Mouse (Mus musculus) MEL (cell line): ENCODE measurements around the gene Slc39a9. TPM values are rescaled to one million over a fixed set of nuclear protein-coding genes. Genes with fewer than 3 reads are reported as not detected.

Experiments used
- DNase-seq: peaks from one replicate; pipeline ENCODE4 v3.0.0; 2011; ENCODE audit warnings: low read depth, low spot score
- H3K27ac ChIP-seq: 2 replicates; pipeline ENCODE4 v1.5.1; 2012; ENCODE audit warnings: low read depth, mild to moderate bottlenecking, control low read depth, low read length, moderate library complexity; ENCODE audit not compliant: control insufficient read depth
- H3K27me3 ChIP-seq, 2 experiments: fragments of 150-350 bp in 1 of 2; sonication (generic) in 1 of 2; 2 replicates each; pipeline ENCODE4 v1.6.1; 2012; ENCODE audit warnings: low read length in 2 of 2, mild to moderate bottlenecking in 2 of 2, improper control_type of control experiment in 1 of 2, moderate library complexity in 1 of 2; ENCODE audit not compliant: insufficient read depth in 2 of 2, control insufficient read depth in 1 of 2
- H3K36me3 ChIP-seq, 2 experiments: 2 replicates each; pipeline ENCODE4 v1.6.1; 2012 to 2014; ENCODE audit warnings: low read length in 2 of 2, improper control_type of control experiment in 1 of 2, inconsistent platforms in 1 of 2, mild to moderate bottlenecking in 1 of 2; ENCODE audit not compliant: insufficient read depth in 2 of 2, control insufficient read depth in 1 of 2
- H3K4me1 ChIP-seq, 2 experiments: fragments of 150-350 bp in 1 of 2; sonication (generic) in 1 of 2; 2 replicates each; pipeline ENCODE4 v1.6.1; 2012; ENCODE audit warnings: low read length in 2 of 2, improper control_type of control experiment in 1 of 2, mild to moderate bottlenecking in 1 of 2; ENCODE audit not compliant: insufficient read depth in 2 of 2, control insufficient read depth in 1 of 2
- H3K4me3 ChIP-seq, 2 experiments: fragments of 150-350 bp in 1 of 2; sonication (generic) in 1 of 2; 2 replicates each; pipeline ENCODE4 v1.5.1; 2012; ENCODE audit warnings: low read depth in 2 of 2, low read length in 2 of 2, mild to moderate bottlenecking in 2 of 2, moderate library complexity in 2 of 2, control low read depth in 1 of 2, improper control_type of control experiment in 1 of 2; ENCODE audit not compliant: control insufficient read depth in 1 of 2, insufficient read depth in 1 of 2
- H3K79me2 ChIP-seq: 2 replicates; pipeline ENCODE4 v1.6.1; 2012; ENCODE audit warnings: mild to moderate bottlenecking, low read length, moderate library complexity; ENCODE audit not compliant: control insufficient read depth, poor library complexity, insufficient read depth
- H3K9ac ChIP-seq: 2 replicates; pipeline ENCODE4 v1.6.1; 2012; ENCODE audit warnings: low read depth, mild to moderate bottlenecking, control low read depth, low read length, moderate library complexity; ENCODE audit not compliant: control insufficient read depth, poor library complexity, severe bottlenecking
- H3K9me3 ChIP-seq: fragments of 150-350 bp; sonication (generic); replicated peaks from 2 replicates; pipeline ENCODE4 v1.6.1; 2012; ENCODE audit warnings: mild to moderate bottlenecking, low read length, improper control_type of control experiment, moderate library complexity; ENCODE audit not compliant: insufficient read depth
- BHLHE40 ChIP-seq: IDR thresholded peaks from 2 replicates; pipeline ENCODE4 v1.6.1; 2012; ENCODE audit warnings: low read depth, mild to moderate bottlenecking, inconsistent platforms, low read length, improper control_type of control experiment, borderline replicate concordance
- CTCF ChIP-seq, 3 experiments: IDR thresholded peaks in 2 of 3; conservative IDR thresholded peaks in 1 of 3; 2 replicates each; pipeline ENCODE4 v1.5.1; 2011 to 2012; ENCODE audit warnings: low read length in 3 of 3, low read depth in 2 of 3, mild to moderate bottlenecking in 2 of 3, improper control_type of control experiment in 1 of 3, inconsistent platforms in 1 of 3, mixed read lengths in 1 of 3, moderate library complexity in 1 of 3; ENCODE audit not compliant: control insufficient read depth in 1 of 3, insufficient read depth in 1 of 3, poor library complexity in 1 of 3, severe bottlenecking in 1 of 3
- E2F4 ChIP-seq: IDR thresholded peaks from 2 replicates; pipeline ENCODE4 v1.6.1; 2011; ENCODE audit warnings: low read depth, low read length, improper control_type of control experiment, borderline replicate concordance
- ELF1 ChIP-seq: IDR thresholded peaks from 2 replicates; pipeline ENCODE4 v1.6.1; 2014; ENCODE audit warnings: low read depth, mild to moderate bottlenecking, inconsistent platforms, low read length, improper control_type of control experiment, moderate library complexity
- EP300 ChIP-seq, 2 experiments: IDR thresholded peaks; 2 replicates each; pipeline ENCODE4 v1.6.1; 2011; ENCODE audit warnings: improper control_type of control experiment in 2 of 2, low read length in 2 of 2, low read depth in 1 of 2, mild to moderate bottlenecking in 1 of 2
- ETS1 ChIP-seq: IDR thresholded peaks from 2 replicates; pipeline ENCODE4 v1.6.1; 2012; ENCODE audit warnings: low read depth, mild to moderate bottlenecking, inconsistent platforms, low read length, improper control_type of control experiment, moderate library complexity
- JUND ChIP-seq: IDR thresholded peaks from 2 replicates; pipeline ENCODE4 v1.6.1; 2011; ENCODE audit warnings: low read depth, mild to moderate bottlenecking, improper control_type of control experiment, low read length
- KAT2A ChIP-seq: conservative IDR thresholded peaks from 2 replicates; pipeline ENCODE4 v1.6.1; 2012; ENCODE audit warnings: low read depth, low read length, improper control_type of control experiment, inconsistent platforms
- MAFK ChIP-seq: IDR thresholded peaks from 2 replicates; pipeline ENCODE4 v1.6.1; 2011; ENCODE audit warnings: low read depth, mild to moderate bottlenecking, low read length, improper control_type of control experiment, borderline replicate concordance
- MAX ChIP-seq: IDR thresholded peaks from 2 replicates; pipeline ENCODE4 v1.6.1; 2011; ENCODE audit warnings: low read length, improper control_type of control experiment
- MAZ ChIP-seq: IDR thresholded peaks from 2 replicates; pipeline ENCODE4 v1.6.1; 2012; ENCODE audit warnings: low read depth, mild to moderate bottlenecking, inconsistent platforms, low read length, improper control_type of control experiment
- MXI1 ChIP-seq: IDR thresholded peaks from 2 replicates; pipeline ENCODE4 v1.6.1; 2011; ENCODE audit warnings: mild to moderate bottlenecking, low read depth, low read length, improper control_type of control experiment
- MYC ChIP-seq: IDR thresholded peaks from 2 replicates; pipeline ENCODE4 v1.6.1; 2011; ENCODE audit warnings: low read depth, mild to moderate bottlenecking, low read length, improper control_type of control experiment, moderate library complexity
- NELFE ChIP-seq: IDR thresholded peaks from 2 replicates; pipeline ENCODE4 v1.6.1; 2011; ENCODE audit warnings: low read depth, low read length, improper control_type of control experiment
- POLR2AphosphoS2 ChIP-seq: IDR thresholded peaks from 2 replicates; pipeline ENCODE4 v1.6.1; 2011; ENCODE audit warnings: low read length, improper control_type of control experiment
- POLR2AphosphoS5 ChIP-seq: IDR thresholded peaks from 2 replicates; pipeline ENCODE4 v1.6.1; 2012; ENCODE audit warnings: low read depth, borderline replicate concordance, mild to moderate bottlenecking, inconsistent platforms, low read length, moderate library complexity, mixed read lengths
- USF1 ChIP-seq: IDR thresholded peaks from 2 replicates; pipeline ENCODE4 v1.6.1; 2014; ENCODE audit warnings: low read depth, mild to moderate bottlenecking, inconsistent platforms, low read length, improper control_type of control experiment, moderate library complexity
- USF2 ChIP-seq, 2 experiments: IDR thresholded peaks; 2 replicates each; pipeline ENCODE4 v1.6.1; 2011 to 2012; ENCODE audit warnings: improper control_type of control experiment in 2 of 2, low read length in 2 of 2, borderline replicate concordance in 1 of 2, inconsistent platforms in 1 of 2, low read depth in 1 of 2, mild to moderate bottlenecking in 1 of 2; ENCODE audit not compliant: insufficient read depth in 1 of 2
- ZKSCAN1 ChIP-seq: IDR thresholded peaks from 2 replicates; pipeline ENCODE4 v1.6.1; 2012; ENCODE audit warnings: low read depth, mild to moderate bottlenecking, inconsistent platforms, low read length, improper control_type of control experiment, moderate library complexity
- ZMIZ1 ChIP-seq: IDR thresholded peaks from 2 replicates; pipeline ENCODE4 v1.6.1; 2012; ENCODE audit warnings: low read depth, mild to moderate bottlenecking, inconsistent platforms, low read length, improper control_type of control experiment, moderate library complexity
- polyA plus RNA-seq, 2 experiments: library from polyadenylated mRNA; stranded (reverse) in 1 of 2; unstranded in 1 of 2; fragments of >175 nt in 1 of 2; fragments of >200 nt in 1 of 2; gene quantifications; 2 replicates each; pipeline versions ENCODE4 v1.2.1 to v1.2.4; 2012; ENCODE audit warnings: low replicate concordance in 2 of 2, low read depth in 1 of 2; ENCODE audit not compliant: insufficient read length in 2 of 2, insufficient read depth in 1 of 2, missing spikeins in 1 of 2
- total RNA-seq: library from RNA; depleted of rRNA; stranded (reverse); fragments of 300-350 nt; gene quantifications from 2 replicates; pipeline ENCODE4 v1.2.3, GENCODE M21; 2012

Slc39a9 gene
- total and polyA plus RNA-seq, 3 experiments: 13.1 to 34.4 TPM; not detected in 1

- no peaks in the 10 kb centered on the region for H3K36me3 ChIP-seq
- no peaks in the 10 kb centered on the region for H3K79me2 ChIP-seq
- no peaks in the 10 kb centered on the region for H3K9me3 ChIP-seq
- no peak for DNase-seq
- H3K4me1 ChIP-seq: 0 out of 4 replicates have a peak, but pooled peaks cover 0 to 6% of the 10 kb centered on the region in 2 experiments
- TF ChIP-seq ETS1 (no peak), POLR2AphosphoS2 (no peak), JUND (no peak)
- H3K27me3 ChIP-seq: no peaks in the 10 kb centered on the region
- no peak within 1 kb of the TSS for H3K9ac ChIP-seq
- H3K27ac ChIP-seq: no peak within 1 kb of the TSS
- H3K4me3 ChIP-seq: no peak within 1 kb of the TSS
Measured at GRCm38 (mm10) chr12:80692269-80692972, 48.7 kb downstream of the Slc39a9 start, which contains the start of gene Plekhd1. TSS of gene Plekhd1 (plus strand) at chr12:80692591.

- TF ChIP-seq MXI1 (no peak), ELF1 (no peak), KAT2A (no peak), ZMIZ1 (no peak), NELFE (no peak), USF1 (no peak), E2F4 (no peak), POLR2AphosphoS5 (no peak), MYC (no peak), MAFK (no peak), CTCF (IDR thresholded peaks at IDR 0.05 in 2 of 3, conservative IDR thresholded peaks at IDR 0.05 in 1 of 3; ENCODE audit: control insufficient read depth in 1 of 3, insufficient read depth in 1 of 3, low read depth in 2 of 3, low read length in 3 of 3, poor library complexity in 1 of 3, severe bottlenecking in 1 of 3) (no peak), MAX (no peak), USF2 (IDR thresholded peaks at IDR 0.05; ENCODE audit: borderline replicate concordance in 1 of 2, insufficient read depth in 1 of 2, low read depth in 1 of 2, low read length in 2 of 2) (no peak), EP300 (IDR thresholded peaks at IDR 0.05; ENCODE audit: low read depth in 1 of 2, low read length in 2 of 2) (no peak), MAZ (no peak), ZKSCAN1 (no peak), POLR2AphosphoS2 (no peak), BHLHE40 (no peak)
- H3K27ac ChIP-seq: no peak overlapping the region
Measured at GRCm38 (mm10) chr12:80693700-80694099, 50.0 kb downstream of the Slc39a9 start.

More at GRCm38 (mm10) chr12:80693700-80694099, 50.0 kb downstream of the Slc39a9 start:
- Histone ChIP-seq H3K79me2 (no peaks in the 10 kb centered on the region), H3K27me3 (no peaks in the 10 kb centered on the region), H3K4me3 (no peak overlapping the region), H3K4me1 (peaks cover 3 to 4% of the 10 kb centered on the region in 2 experiments; a peak in 3 of 4 replicates), H3K9me3 (no peaks in the 10 kb centered on the region), H3K9ac (no peak overlapping the region), H3K36me3 (peaks cover 0 to 5% of the 10 kb centered on the region in 2 experiments; a peak in 2 of 4 replicates)
- DNase-seq: no peak
